Mouse (Mus musculus) megakaryocyte, adult 5-6 weeks (primary cell): ENCODE results near the gene Exoc2. TPM values are rescaled to one million over a fixed set of nuclear protein-coding genes. Genes with fewer than 3 reads are reported as not detected.

Source experiments
- ATAC-seq: 2 replicates; pipeline ENCODE4 v1.8.0; 2016; ENCODE audit warnings: mild to moderate bottlenecking, inconsistent platforms; ENCODE audit not compliant: poor library complexity, severe bottlenecking
- total RNA-seq, 2 experiments: library from RNA; stranded (forward) in 1 of 2; stranded (reverse) in 1 of 2; fragments of 153-499, 151-499 nt in 1 of 2; fragments of 221-1000, 200-1000 nt in 1 of 2; gene quantifications; 2 replicates each; pipeline versions ENCODE4 v1.2.3 to v1.2.4; 2015 to 2017

Exoc2 gene
- total RNA-seq (2015): 51.4 and 59.8 TPM in 2 replicates
- total RNA-seq (2017): 51.5 and 53.6 TPM in 2 replicates

DNA sequence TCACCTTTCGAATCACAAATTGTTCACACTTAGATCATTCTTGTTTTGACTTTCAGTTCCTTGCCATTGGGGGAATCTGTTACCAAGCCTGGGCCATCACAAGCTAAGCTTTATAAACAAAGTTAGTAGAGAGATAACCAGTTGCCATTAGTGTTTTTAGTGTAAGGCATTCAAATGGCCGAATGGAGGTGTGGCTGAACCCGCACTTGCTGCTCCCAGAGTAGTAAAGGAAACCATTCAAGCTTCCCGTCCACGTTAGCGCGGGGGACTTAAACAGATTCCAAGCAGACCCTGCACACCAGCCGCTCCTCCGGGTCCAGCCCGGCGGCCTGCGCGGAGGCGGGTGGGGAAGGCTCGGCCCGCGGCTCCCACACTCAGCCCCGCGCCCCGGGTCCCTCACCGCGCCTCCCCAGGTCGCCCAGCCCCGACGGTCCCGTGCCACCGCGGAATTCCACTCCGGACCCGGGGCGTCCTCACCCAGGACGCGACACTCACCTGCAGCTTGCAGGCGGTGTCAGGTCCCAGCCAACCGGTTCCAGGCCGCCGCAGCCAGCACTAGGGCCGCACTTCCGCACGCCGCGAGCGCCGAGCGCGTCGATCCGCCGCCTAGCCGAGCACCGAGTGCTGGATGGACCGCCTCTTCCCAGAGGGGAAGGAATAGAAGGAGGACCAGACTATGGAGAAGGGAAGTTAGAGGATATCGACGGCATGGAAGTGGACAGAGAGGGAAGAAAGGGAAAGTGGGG lies at the start of gene Exoc2, which contains the start of gene Gm5447:
Gene Exoc2 (minus strand): TSS at position 593 of the 746 bp plus-strand sequence.
Gene Gm5447 (plus strand): TSS at position 704 of the 746 bp plus-strand sequence.
- peak; percentile 93 for ATAC-seq

DNA sequence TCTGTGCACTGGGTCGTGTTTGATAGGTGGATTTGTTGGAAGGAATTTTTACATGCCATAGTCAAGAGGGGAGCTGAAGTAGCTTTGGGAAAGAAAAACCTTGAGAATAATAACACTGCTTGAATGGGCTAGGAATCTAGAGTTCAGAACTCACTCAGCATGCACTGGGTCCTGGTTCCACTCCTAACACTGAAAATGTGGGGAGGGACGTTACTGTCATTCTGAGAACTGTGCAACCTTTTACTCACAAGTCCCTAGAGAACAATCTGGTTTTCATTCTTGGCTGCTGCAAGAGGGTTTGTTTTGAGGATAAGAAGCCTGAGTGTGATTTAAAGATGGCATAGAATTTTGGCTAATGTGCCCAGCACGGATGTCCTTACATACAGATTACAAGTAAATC lies 49.8 kb upstream of the Exoc2 start:
- no peak for ATAC-seq

DNA sequence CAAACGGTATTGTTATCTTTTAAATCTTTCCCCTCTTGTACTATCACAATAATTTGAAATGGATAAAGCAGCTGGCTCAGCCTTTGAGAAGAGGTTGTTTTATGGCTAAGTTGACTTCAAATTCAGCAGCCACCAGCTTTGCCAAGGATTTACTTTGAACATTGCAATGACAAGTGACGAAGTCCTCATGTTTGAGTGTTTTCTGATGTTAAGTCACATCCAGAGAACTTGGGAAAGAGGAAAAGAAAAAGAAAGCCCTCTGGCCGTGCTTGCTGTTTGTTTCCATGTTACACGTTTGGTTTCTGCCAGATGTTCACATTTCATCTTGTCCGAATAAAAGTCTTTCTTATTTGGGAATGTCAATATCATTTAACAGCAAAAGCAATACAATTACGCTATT lies 48.0 kb upstream of the Exoc2 start:
- ATAC-seq: no peak

DNA sequence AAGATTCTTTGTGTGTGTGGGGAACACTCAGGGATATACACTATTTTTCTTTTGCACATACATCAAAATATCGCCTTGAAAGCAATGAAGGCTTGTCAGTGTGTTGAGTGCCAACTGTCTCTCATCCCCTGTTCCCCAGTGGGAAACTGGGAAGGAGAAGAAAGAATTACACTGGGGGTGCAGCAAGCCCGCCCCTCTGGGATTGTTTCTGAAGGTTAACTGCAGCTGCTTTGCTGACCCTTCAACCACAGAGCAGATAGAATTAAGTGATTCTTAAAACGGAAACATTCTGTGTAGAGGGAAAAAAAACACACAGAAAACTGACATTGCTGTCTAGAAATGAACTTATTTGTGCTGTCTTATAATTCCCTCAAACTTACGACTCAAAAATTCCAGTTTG lies 47.6 kb upstream of the Exoc2 start:
- no peak for ATAC-seq

DNA sequence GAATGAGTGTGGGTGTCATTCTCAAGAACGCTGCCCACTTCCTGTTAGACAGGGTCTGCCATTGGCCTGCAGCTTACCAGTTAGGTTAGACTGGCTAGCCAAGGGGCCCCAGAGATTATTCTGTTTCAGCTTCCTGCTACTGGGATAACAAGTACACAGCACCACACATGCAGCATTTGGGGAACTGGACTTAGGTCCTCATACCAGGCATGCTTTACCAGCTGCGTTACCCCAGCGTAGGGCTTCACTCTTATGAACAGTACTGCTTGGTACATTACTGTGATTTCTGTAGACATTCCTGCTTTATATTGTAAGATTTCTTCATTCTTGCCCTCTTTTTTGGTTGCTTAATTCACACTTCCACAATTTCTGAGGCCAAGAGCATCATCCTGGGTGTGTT lies 43.7 kb upstream of the Exoc2 start:
- peak; percentile 92 for ATAC-seq

DNA sequence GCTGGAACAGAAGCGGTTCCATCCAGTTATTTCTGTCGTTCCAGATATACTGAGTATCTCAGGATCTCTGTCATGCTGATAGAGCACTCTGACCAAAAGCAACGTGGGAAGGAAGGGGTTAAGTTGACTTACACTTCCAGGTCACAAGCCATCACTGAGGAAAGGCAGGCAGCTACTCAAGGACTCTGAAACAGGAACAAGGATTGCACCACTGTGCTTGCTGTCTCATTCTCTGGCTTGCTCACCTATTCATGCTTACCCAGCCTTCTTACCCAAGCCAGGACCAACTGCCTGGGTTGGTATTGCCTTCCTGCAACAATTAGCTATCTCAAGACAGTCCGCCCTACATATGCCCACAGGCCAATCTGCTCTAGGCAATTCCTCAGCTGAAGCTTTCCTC lies 31.1 kb upstream of the Exoc2 start:
- ATAC-seq: peak; percentile 96

DNA sequence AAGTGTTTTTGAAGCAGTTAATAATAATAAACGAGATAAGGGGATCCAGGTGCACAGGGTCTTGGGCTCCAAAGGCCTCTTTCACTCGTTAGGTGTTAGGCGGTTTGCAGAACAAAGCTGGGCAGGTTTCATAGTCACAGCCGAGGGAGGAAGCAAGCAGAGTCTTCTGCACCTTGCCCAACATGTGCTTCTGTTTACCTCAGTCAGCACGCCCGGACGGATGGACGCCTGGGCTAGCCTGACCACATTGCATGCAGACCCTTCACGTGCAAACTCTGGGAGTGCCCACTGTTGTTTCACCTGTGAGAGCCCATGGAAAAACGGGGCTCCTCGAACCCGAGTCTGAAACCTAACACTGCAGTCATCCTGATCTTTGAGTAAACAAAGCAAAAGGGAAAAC lies 30.6 kb upstream of the Exoc2 start:
- peak; percentile 81 for ATAC-seq

DNA sequence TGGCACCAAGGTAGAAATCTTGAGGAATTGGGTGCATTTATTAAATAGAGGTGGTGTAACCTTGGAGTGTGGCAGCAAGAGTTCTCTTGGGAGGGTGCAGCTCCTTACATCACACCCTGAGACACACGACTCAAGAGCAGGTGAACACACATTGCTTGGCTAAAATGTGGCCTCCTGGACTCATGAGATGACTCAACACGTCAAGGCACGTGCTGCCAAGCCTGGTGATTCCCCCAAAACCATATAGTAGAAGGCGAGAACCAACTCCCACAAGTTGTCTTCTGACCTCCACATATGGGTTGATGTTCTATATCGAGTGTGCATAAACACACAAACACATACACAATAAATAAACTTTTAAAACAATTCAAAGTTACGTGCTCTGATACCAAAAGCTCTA lies 25.9 kb upstream of the Exoc2 start:
- ATAC-seq: no peak

DNA sequence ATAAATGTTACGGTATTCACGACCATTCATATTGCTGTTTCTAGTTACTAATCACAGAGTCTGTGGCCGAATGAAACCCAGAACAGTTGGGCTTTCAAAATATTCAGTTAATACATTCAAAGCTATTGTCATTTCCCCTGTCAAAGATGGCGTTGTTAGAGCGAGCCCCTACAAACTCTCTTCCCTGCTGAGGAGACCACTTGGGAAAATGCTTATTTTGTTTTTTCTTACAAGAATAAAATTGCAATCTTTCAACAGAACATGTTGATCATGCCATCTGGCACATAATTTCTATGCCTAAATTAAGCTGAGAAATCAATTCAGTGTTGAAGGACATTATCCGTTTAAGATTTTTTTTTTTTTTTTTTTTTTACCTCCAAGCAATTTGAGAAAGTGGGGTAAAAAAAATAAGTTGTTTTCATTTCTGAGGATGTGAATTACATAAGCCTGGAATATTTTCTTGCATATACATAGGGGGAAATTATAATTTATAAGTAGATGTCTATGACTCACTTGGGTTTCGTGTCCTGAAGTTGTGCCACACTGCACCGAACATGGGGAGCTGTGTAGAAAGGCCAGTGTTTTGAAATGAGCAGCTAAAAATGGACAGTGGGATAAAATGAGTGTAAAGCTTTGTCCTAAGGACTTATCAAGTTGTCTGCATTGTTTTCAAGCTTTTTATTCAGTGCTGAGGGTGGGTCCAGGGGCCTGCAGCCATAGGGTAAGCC lies 23.8 kb upstream of the Exoc2 start:
- no peak for ATAC-seq

DNA sequence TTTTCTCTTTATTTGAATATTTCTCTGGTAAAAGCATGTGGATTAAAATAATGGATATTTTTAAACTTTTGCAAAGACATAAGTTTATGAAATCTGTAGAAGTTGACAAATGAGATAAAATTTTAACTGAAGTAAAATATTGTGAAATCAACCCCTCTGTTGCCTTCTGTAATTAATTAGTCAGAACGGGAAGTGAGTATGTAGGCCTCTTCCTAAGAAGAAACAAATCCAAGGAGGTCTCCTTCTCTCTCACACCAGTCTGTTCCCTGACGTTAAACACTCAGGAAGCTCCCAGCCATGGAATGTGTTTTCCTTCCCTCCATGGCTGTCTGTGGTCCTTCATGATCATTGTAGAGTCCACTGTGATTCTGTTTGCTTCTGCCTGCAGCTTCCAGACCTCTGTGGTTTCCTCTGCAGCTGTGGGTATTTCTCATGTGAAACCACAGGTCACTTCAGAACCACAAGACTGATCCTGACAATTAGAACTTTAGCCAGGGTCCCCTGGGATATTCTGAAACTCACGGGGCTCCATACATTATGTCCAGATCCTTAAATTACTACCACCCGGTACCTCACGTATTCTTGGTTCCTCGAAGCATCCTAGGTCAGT lies 20.5 kb upstream of the Exoc2 start:
- ATAC-seq: peak; percentile 81

DNA sequence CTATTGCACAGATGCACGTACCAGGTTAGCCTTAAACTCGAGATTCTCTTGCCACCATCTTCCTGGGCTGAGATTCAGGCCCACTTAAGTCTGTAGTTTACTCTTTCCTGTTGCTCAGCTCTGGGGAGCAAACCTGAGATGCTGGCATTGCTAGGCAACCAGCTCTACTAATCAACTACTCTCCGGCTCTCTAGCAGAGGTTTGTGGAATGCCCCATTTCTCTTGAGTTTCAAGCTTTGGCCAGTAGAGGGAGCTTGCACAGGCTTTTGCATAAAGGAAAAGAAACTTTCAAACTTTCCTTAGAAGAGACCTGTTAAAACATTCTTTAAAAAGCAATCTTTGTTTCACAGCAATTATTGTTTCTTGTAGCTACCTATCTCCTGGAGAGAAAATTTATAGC lies 19.9 kb upstream of the Exoc2 start:
- peak; percentile 70 for ATAC-seq

DNA sequence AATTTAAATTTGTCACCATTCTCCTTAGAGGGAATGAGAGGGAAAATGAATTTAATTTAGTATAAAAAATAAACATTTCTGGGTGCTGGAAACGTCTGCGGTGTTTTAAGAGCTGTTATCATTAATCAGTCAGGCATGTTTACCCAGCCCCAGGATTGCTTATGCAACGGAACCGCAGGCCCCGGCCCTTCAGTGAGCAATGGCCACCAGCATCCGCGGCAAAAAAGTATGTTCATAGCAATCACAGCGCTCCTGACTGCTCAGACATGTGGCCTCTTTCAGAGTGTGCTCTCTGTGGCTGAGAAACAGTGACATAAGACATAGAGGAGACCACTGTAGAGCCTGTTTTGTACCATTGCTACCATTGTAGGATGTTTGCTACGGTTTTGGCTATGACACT lies 16.3 kb upstream of the Exoc2 start:
- no peak for ATAC-seq

DNA sequence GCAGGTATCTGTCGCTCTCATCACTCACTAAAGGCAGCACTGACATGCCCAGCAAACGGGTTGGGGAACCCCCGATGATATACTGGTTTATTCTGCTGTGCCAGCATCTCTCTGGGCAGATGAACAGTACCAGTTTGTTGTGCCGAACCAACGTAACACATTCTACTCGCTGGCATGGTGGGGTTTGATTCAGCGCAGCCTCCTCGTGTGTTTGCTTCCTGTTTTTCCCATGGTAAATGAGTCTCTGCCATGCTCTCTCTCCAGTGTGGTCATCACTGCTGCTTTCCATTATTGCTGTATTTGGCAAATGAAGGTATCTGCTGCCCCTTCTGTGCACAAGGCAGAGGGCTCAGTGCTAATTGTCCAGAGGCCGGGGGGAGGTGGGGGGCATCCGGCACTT lies 15.8 kb upstream of the Exoc2 start:
- no peak for ATAC-seq

DNA sequence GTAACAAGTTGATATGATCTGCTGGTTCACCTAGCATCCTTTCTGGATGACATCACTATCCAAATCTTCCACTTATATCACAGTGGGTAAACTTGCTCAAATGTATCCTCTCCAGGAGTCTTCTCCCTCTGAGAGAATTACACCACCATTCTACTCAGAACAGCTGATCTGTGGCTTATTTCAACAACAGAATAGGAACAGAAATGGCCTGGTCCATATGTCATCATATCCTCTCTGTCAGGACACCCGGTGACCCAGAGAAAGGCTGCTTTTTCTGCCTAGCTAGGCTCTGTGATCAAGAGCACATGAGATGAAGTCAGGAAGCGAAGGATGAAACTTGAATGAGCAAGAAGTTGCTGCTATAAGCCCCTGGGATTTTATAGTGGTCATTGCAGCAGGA lies 13.8 kb upstream of the Exoc2 start:
- peak; percentile 79 for ATAC-seq

DNA sequence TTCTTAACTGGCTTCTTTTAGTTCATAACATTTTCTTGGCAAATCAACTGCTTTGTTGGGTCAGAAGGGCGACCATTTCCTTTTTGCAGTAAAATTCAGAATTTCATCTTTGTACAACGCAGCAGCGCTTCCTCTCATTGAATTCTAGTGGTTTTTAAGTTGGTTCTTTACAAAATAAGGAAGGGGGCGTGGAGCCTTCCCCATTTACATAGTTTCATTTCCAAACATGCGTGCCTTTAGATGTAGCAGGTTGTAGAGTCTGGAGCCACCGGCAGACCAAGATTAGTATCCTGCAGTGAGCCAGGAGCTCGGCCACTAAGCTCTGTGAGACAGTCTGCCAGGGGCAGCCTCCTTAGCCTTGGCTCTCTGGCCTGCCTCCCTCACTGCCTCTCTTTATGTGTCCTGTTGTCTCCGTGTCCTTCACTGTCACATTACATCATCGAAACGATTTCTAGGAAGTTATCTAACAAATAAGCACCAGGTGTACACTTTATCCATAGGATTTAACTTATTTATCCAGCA lies 13.1 kb upstream of the Exoc2 start:
- peak; percentile 72 for ATAC-seq

DNA sequence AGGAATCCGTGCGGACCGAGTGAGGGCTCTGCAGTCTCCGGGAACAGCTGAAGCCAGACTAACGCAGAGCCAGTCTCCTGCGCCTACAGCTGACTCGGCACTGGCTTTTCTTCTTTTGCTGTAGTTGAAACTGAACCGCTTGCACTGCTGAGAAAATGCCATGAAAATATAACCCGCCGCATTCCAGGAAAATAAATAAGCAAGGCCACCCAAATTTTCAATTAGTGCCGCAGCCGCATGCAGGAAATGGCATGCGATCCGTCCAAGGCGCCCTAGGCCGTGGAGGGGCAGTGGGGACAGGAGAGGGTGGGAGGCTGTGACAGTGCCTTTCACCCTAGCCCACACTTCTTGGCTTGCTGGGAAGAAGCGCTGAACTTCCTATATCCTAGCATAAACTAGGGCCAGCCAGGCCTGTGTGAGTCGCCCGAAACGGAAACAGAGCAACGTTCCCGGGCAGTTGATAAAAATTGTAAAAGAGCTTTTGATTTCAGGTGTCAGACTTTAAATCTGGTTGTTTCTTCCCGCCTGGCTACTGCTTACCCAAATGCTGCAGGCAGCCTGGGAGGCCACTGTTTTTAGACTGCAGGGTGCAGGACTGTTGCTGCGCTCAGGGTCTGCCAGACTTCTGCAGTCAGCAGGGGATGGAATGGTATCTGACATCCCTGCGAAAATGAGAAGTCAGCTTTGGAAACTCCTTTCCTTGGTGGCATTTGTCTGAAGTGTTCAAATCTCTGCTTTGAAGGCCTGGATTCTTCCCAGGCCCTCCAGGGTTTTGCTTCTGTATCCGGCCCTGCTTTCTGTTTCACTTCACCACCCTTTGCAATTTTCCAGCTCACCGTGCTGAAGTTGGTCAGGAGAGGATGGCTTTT lies 11.9 kb upstream of the Exoc2 start:
- peak; percentile 19 for ATAC-seq

DNA sequence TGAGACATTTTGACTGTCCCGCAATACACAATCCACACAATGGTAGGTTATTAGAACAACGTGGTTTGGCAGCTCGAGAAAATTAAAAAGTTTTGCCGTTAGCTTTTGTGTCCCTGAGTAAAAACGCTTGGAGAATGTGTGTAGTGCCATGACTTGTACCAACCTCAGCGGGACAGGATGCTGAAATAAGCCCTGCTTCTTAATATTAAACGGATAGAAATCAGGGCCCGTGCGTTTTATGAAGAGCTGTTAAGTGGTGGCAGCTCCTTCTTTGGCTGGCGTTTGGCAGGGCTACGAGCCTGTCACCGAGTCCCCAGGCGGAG lies 11.3 kb upstream of the Exoc2 start:
- no peak for ATAC-seq

DNA sequence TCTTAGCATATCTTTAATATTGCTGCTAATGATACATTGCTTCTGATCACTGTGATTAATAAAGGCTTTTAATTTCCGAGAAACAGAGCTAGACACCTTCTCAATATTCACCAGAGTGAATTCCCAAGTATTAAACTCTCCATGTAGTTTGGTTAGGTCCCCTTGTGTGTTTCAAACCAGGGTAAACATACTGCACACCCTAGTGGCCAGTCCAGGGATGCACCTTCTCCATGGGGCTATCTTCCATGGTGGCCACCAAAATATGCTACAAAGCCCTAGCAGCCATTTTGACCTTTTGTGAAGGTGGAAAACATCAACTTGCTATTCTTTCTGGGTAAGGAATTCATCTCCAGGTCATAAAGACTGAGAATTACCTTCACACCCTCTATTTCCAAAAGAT lies 7.8 kb upstream of the Exoc2 start:
- ATAC-seq: peak; percentile 85

DNA sequence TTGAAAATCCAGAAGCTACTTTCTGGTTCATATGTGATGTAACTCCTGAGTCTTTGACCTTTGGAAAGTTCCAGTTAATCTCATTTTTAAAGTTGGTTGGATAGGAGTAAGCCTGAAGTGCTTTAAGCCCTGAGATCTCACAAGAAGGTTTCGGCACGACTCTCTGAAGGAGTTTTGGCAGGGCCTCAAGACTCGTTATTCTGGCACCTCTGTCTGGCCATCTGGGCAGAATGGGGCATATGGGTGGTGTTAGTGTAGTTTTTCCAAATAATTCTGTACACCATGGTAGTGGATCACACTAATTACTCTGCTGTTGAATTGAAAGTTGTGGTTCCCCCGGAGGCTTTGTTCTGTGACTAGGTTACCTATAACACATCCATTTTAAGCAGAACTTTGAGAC lies 4.3 kb upstream of the Exoc2 start:
- ATAC-seq: no peak

DNA sequence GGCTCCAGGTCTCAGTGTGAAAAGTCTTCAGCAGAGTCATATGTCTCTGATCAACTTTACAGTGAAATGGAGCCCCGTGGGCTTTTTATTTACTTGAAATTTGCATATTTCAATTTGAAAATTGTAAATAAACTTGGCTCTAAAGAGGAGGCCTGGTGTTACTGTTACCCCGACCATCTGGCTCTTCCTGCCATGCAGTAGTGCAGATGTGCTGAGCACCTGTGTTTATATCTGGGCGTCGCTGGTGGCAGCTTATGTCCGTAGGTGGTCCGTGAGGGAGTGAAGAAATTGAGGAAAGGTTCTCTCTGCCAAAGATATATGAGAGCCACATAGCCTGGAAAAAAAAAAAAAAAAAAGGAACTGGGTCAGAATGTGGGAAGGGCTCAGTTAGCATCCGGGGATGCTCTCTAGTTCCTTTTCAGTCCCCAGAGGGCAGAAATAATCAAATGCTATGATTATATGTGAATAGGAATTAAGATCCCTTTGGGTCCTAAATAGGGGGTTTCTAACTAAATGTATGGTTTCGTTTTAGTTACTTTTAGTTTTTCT lies 2.7 kb upstream of the Exoc2 start:
- no peak for ATAC-seq

DNA sequence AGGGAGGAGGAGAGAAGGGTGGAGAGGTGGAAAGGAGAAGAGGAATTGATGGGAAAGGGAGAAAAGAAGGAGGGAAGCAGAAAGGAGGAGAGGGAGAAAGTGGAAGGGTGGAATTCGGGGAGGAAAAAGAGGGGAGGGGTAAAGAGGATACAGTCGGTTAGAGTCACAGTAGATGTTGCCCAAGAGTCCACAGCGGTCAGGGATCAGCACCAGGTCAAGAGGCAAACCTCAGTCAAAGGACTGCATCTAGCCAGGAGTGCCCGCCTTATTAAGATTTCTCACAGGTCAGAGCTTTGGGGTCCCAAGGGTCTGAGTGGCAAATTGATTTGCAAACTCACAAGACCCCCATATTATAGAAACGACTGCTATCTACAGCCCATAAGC lies 346 bp upstream of the Exoc2 start:
- ATAC-seq: no peak
